Mouse (Mus musculus) kidney, postnatal 0 days (tissue): ENCODE results near the gene Psd4. TPM values are rescaled to one million over a fixed set of nuclear protein-coding genes. Genes with fewer than 3 reads are reported as not detected.

Experiments
- ATAC-seq: fragments of 200-750 bp; cut with Nextera tagmentation; replicated peaks from 2 replicates; pipeline ENCODE4 v1.8.0; 2017; ENCODE audit warnings: low read depth, moderate number of reproducible peaks, moderate TSS enrichment, moderate library complexity; ENCODE audit not compliant: low FRiP score
- DNase-seq: peaks from one replicate; pipeline ENCODE4 v3.0.0-alpha.2; 2016; ENCODE audit warnings: low spot score
- H3K27ac ChIP-seq: fragments of 300-500 bp; sonication (generic); 2 replicates; pipeline ENCODE4 v1.5.1; 2014; ENCODE audit warnings: mild to moderate bottlenecking
- H3K27me3 ChIP-seq: fragments of 300-500 bp; sonication (generic); 2 replicates; pipeline ENCODE4 v1.6.1; 2014; ENCODE audit warnings: low read length, mixed read lengths; ENCODE audit not compliant: insufficient read depth
- H3K36me3 ChIP-seq: fragments of 300-500 bp; sonication (generic); 2 replicates; pipeline ENCODE4 v1.6.1; 2014; ENCODE audit warnings: low read length, mixed read lengths; ENCODE audit not compliant: insufficient read depth
- H3K4me1 ChIP-seq: fragments of 300-500 bp; sonication (generic); replicated peaks from 2 replicates; pipeline ENCODE4 v1.6.1; 2014; ENCODE audit warnings: antibody characterized with exemption, low read length, mixed read lengths; ENCODE audit not compliant: insufficient read depth
- H3K4me2 ChIP-seq: fragments of 300-500 bp; sonication (generic); 2 replicates; pipeline ENCODE4 v1.6.1; 2014; ENCODE audit warnings: mild to moderate bottlenecking, low read length, moderate library complexity, mixed read lengths
- H3K4me3 ChIP-seq: fragments of 300-500 bp; sonication (generic); replicated peaks from 2 replicates; pipeline ENCODE4 v1.5.1; 2014; ENCODE audit warnings: low read depth, low read length
- H3K9ac ChIP-seq: fragments of 300-500 bp; sonication (generic); 2 replicates; pipeline ENCODE4 v1.6.1; 2014; ENCODE audit warnings: low read depth, low read length
- H3K9me3 ChIP-seq: fragments of 300-500 bp; sonication (generic); replicated peaks from 2 replicates; pipeline ENCODE4 v1.6.1; 2016; ENCODE audit warnings: low read length, inconsistent platforms, mixed read lengths
- CTCF ChIP-seq: IDR thresholded peaks from 2 replicates; pipeline ENCODE4 v1.5.1; 2016; ENCODE audit warnings: antibody characterized with exemption, low read depth, mild to moderate bottlenecking, moderate library complexity
- WGBS: fragments of 180-500 bp; shearing (Covaris S2); extraction: QIAGEN DNeasy Blood & Tissue Kit; methylation state at CpG from one replicate; pipeline ENCODE4 v1.1.7; 2014; 5-methylcytosine and 5-hydroxymethylcytosine counted together
- polyA plus RNA-seq: library from polyadenylated mRNA; unstranded; fragments of >200 nt; fragmentation: Nextera tagmentation; extraction: Ambion mirVana; gene quantifications from 2 replicates; pipeline ENCODE4 v1.2.1, GENCODE M21; 2015

Psd4 gene
- polyA plus RNA-seq, 1 experiment from 2014 or later: 2.3 TPM

- H3K4me1 ChIP-seq: 0 out of 2 replicates have a peak, but pooled peaks cover 2% of the 10 kb centered on the region
- ATAC-seq (no peak), DNase-seq (no peak)
- no peaks in the 10 kb centered on the region for H3K27me3 ChIP-seq
- 66% methylated on average over 4 of the region's 4 CpGs for WGBS
- no peak for TF ChIP-seq CTCF
- H3K9me3 ChIP-seq: no peaks in the 10 kb centered on the region
- no peak overlapping the region for H3K4me2 ChIP-seq
- no peak overlapping the region for H3K4me3 ChIP-seq
- peaks cover 35% of the 10 kb centered on the region; the same call in 1 of the 2 replicates for H3K36me3 ChIP-seq
- H3K9ac ChIP-seq: no peak overlapping the region
- 0 out of 2 replicates have a peak overlapping the region, but pooled peaks have one; percentile 8 for H3K27ac ChIP-seq
Observed at GRCm38 (mm10) chr2:24442303-24442925, 75.0 kb downstream of the Psd4 start.

- Histone ChIP-seq H3K9me3 (no peaks in the 10 kb centered on the region), H3K36me3 (peaks cover 29% of the 10 kb centered on the region; the same call in 1 of the 2 replicates), H3K4me2 (no peak overlapping the region), H3K27ac (no peak overlapping the region; the same call in 1 of the 2 replicates), H3K4me1 (0 out of 2 replicates have a peak, but pooled peaks cover 2% of the 10 kb centered on the region), H3K4me3 (no peak overlapping the region), H3K9ac (no peak overlapping the region), H3K27me3 (no peaks in the 10 kb centered on the region)
- no peak for ATAC-seq
- no peak for DNase-seq
- no peak for TF ChIP-seq CTCF
- 44% methylated on average over 3 of the region's 3 CpGs for WGBS
Observed at GRCm38 (mm10) chr2:24443256-24443790, 75.9 kb downstream of the Psd4 start.

- TF ChIP-seq CTCF: no peak
- Histone ChIP-seq H3K4me3 (no peak overlapping the region), H3K4me1 (0 out of 2 replicates have a peak, but pooled peaks cover 5% of the 10 kb centered on the region), H3K4me2 (no peak overlapping the region), H3K27me3 (no peaks in the 10 kb centered on the region), H3K9me3 (no peaks in the 10 kb centered on the region), H3K36me3 (0 out of 2 replicates have a peak, but pooled peaks cover 5% of the 10 kb centered on the region), H3K27ac (no peak overlapping the region), H3K9ac (no peak overlapping the region)
- ATAC-seq: no peak
- DNase-seq: no peak
- WGBS: 73% methylated on average over 4 of the region's 4 CpGs
Observed at GRCm38 (mm10) chr2:24449111-24449510, 81.7 kb downstream of the Psd4 start.

- 45% methylated on average over 5 of the region's 5 CpGs for WGBS
- DNase-seq: peak; percentile 61
- Histone ChIP-seq H3K4me1 (peaks cover 25% of the 10 kb centered on the region), H3K27me3 (no peaks in the 10 kb centered on the region), H3K36me3 (0 out of 2 replicates have a peak, but pooled peaks cover 8% of the 10 kb centered on the region), H3K9ac (no peak overlapping the region), H3K4me3 (no peak overlapping the region), H3K27ac (peak overlapping the region; percentile 86), H3K4me2 (0 out of 2 replicates have a peak overlapping the region, but pooled peaks have one; percentile 10), H3K9me3 (no peaks in the 10 kb centered on the region)
- TF ChIP-seq CTCF: no peak
- ATAC-seq: no peak; the same call in 1 of the 2 replicates
Observed at GRCm38 (mm10) chr2:24453206-24453605, 85.8 kb downstream of the Psd4 start.

- DNase-seq (no peak), ATAC-seq (no peak)
- Histone ChIP-seq H3K4me3 (no peak overlapping the region), H3K4me2 (peak overlapping the region; percentile 19; the same call in 1 of the 2 replicates), H3K9ac (no peak overlapping the region), H3K9me3 (no peaks in the 10 kb centered on the region), H3K27ac (peak overlapping the region; percentile 86), H3K4me1 (peaks cover 25% of the 10 kb centered on the region), H3K36me3 (0 out of 2 replicates have a peak, but pooled peaks cover 8% of the 10 kb centered on the region), H3K27me3 (no peaks in the 10 kb centered on the region)
- 42% methylated on average over 1 of the region's 1 CpGs for WGBS
- no peak for TF ChIP-seq CTCF
Observed at GRCm38 (mm10) chr2:24454429-24455011, 87.1 kb downstream of the Psd4 start.
